Mouse (Mus musculus): ENCODE results near the gene Ldhd. TPM values are rescaled to one million over a fixed set of nuclear protein-coding genes. Genes with fewer than 3 reads are reported as not detected.

The Ldhd gene
- polyA plus RNA-seq (2014; fragmentation: Illumina TruSeq; extraction: RNeasy Lipid Tissue Mini Kit (QIAGEN cat#74804)), result 1.1 TPM

DNA sequence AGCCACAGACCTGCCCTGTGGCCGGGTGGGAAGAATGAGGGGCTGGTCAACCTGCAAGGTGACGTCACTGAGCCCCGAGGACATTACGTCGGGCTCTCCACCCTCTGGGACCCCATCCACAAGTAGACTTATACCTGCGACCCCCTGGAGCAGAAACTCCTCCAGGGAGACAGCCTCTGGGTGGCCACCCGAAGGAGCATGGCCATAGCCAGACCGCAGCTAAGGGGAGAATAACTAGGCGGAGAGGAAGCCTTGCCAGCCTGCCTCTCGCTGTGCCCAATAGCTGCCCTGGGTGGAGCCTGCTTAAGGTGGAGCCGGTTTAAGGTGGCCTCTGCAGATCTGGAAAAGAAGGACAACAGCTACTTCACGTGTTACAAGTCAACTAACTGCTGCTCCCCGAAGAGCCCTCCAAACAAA is at the start of gene Ldhd:
Gene Ldhd, minus strand, starts transcription at position 270 of the 417 bp plus-strand sequence.

DNA sequence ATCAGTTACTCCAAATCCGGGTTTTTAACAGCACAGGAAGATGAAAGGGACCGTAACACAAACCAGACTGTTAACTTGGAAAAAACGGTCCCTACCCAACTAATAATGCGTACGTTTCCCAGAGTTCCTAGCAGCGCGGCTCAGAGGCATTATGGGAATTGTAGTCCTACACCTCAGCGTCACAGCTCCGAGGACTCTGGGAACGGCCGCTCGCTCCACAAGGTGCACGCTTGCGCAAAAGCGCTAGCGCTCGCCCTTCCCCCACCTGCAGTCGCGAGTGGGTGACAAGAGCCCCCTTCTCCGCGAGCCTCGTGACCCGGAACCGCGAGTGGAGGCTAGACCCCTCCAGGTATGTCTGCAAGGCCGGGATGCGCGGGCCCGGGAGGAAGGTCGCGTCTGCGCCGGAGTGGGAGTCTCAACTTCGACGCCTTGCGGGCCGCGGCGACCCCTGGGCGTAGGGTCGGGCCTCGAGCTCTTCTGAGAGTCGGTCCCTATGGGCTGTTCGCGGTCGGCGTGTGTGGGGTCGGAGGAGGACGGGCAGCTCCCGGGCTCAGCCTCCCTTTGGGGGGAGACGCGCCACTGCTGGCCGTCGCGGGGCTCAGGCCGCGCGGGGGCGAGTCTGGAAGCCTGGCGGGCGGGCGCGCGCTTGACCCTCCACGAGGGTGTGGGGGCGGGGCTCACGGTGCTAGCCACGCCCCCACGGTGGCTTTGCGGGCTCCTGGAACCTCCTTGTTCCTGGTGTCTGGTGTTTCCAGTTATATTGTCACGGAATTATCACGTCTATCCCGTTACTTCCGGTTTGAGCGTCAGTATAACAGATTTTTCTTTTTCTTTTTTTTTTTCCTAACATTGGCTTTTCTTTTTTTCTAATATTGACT is 13.3 kb upstream of the Ldhd start, which contains the start of gene Zfp1:
Gene Zfp1, plus strand, starts transcription at position 138 of the 878 bp plus-strand sequence.

Other genes starting within 250 kb of the Ldhd start
- 0.83 TPM for gene Fa2h, start 236.6 kb downstream of the Ldhd start, polyA plus RNA-seq (2014; fragmentation: Illumina TruSeq; extraction: RNeasy Lipid Tissue Mini Kit (QIAGEN cat#74804))
- 21.8 TPM for gene Wdr59, start 108.3 kb downstream of the Ldhd start, polyA plus RNA-seq (2014; fragmentation: Illumina TruSeq; extraction: RNeasy Lipid Tissue Mini Kit (QIAGEN cat#74804))
- 19.7 TPM for gene Znrf1, start 94.3 kb downstream of the Ldhd start, polyA plus RNA-seq (2014; fragmentation: Illumina TruSeq; extraction: RNeasy Lipid Tissue Mini Kit (QIAGEN cat#74804))
- gene Zfp1, start 13.0 kb upstream of the Ldhd start, polyA plus RNA-seq (2014; fragmentation: Illumina TruSeq; extraction: RNeasy Lipid Tissue Mini Kit (QIAGEN cat#74804)), result 12.9 TPM
- gene Ctrb1, start 60.6 kb upstream of the Ldhd start, polyA plus RNA-seq (2014; fragmentation: Illumina TruSeq; extraction: RNeasy Lipid Tissue Mini Kit (QIAGEN cat#74804)), result 2.0 TPM
- gene Bcar1, start 113.4 kb upstream of the Ldhd start, polyA plus RNA-seq (2014; fragmentation: Illumina TruSeq; extraction: RNeasy Lipid Tissue Mini Kit (QIAGEN cat#74804)), result 0.17 TPM
- 211 TPM for gene Cfdp1, start 223.9 kb upstream of the Ldhd start, polyA plus RNA-seq (2014; fragmentation: Illumina TruSeq; extraction: RNeasy Lipid Tissue Mini Kit (QIAGEN cat#74804))
- 14.3 TPM for gene Tmem170, start 246.4 kb upstream of the Ldhd start, polyA plus RNA-seq (2014; fragmentation: Illumina TruSeq; extraction: RNeasy Lipid Tissue Mini Kit (QIAGEN cat#74804))